Mouse (Mus musculus) hindbrain, embryonic 11.5 days (tissue): ENCODE data around the gene Mettl17. TPM values are rescaled to one million over a fixed set of nuclear protein-coding genes. Genes with fewer than 3 reads are reported as not detected.
A peak's percentile ranks its signal among the peaks of the same experiment; 100 is the strongest.
"Not testable (repeated sequence)": the region's sequence is repeated elsewhere in the genome, so short reads cannot be mapped to it uniquely, and the experiment has no call there.

Experiments
- ATAC-seq: fragments of 200-750 bp; cut with Nextera tagmentation; 2 replicates; pipeline ENCODE4 v1.8.0; 2017; ENCODE audit warnings: mild to moderate bottlenecking, moderate TSS enrichment, moderate library complexity; ENCODE audit not compliant: low FRiP score
- DNase-seq: peaks from one replicate; pipeline ENCODE4 v3.0.0-alpha.2; 2015; ENCODE audit warnings: low spot score
- H3K27ac ChIP-seq: fragments of 300-500 bp; sonication (generic); 2 replicates; pipeline ENCODE4 v1.5.1; 2014; ENCODE audit warnings: mild to moderate bottlenecking, low read depth, low read length
- H3K27me3 ChIP-seq: fragments of 300-500 bp; sonication (generic); 2 replicates; pipeline ENCODE4 v1.6.1; 2014; ENCODE audit warnings: mild to moderate bottlenecking, low read length, moderate library complexity, mixed read lengths; ENCODE audit not compliant: control insufficient read depth, insufficient read depth
- H3K36me3 ChIP-seq: fragments of 300-500 bp; sonication (generic); 2 replicates; pipeline ENCODE4 v1.6.1; 2014; ENCODE audit warnings: mild to moderate bottlenecking, low read length, moderate library complexity, mixed read lengths; ENCODE audit not compliant: control insufficient read depth, insufficient read depth
- H3K4me1 ChIP-seq: fragments of 300-500 bp; sonication (generic); replicated peaks from 2 replicates; pipeline ENCODE4 v1.6.1; 2014; ENCODE audit warnings: low read length, mixed read lengths; ENCODE audit not compliant: control insufficient read depth, insufficient read depth
- H3K4me2 ChIP-seq: fragments of 300-500 bp; sonication (generic); replicated peaks from 2 replicates; pipeline ENCODE4 v1.6.1; 2014; ENCODE audit warnings: mild to moderate bottlenecking, low read depth, low read length
- H3K4me3 ChIP-seq: fragments of 300-500 bp; sonication (generic); 2 replicates; pipeline ENCODE4 v1.5.1; 2014; ENCODE audit warnings: low read depth, low read length
- H3K9ac ChIP-seq: fragments of 300-500 bp; sonication (generic); 2 replicates; pipeline ENCODE4 v1.6.1; 2014; ENCODE audit warnings: low read depth, low read length
- H3K9me3 ChIP-seq: fragments of 300-500 bp; sonication (generic); 2 replicates; pipeline ENCODE4 v1.6.1; 2016; ENCODE audit warnings: low read length; ENCODE audit not compliant: control insufficient read depth
- WGBS: fragments of 180-500 bp; shearing (Covaris S2); extraction: QIAGEN DNeasy Blood & Tissue Kit; methylation state at CpG from one replicate; pipeline ENCODE4 v1.1.7; 2014; 5-methylcytosine and 5-hydroxymethylcytosine counted together
- polyA plus RNA-seq: library from polyadenylated mRNA; unstranded; fragments of >200 nt; fragmentation: Nextera tagmentation; extraction: Ambion mirVana; gene quantifications from 2 replicates; pipeline ENCODE4 v1.2.1, GENCODE M21; 2014

Mettl17 gene
- 49.0 and 52.8 TPM in 2 replicates for polyA plus RNA-seq

GRCm38 (mm10) chr14:51884598-51885331 lies at the start of gene Mettl17:
Gene Mettl17 (plus strand): TSS chr14:51884842.
- DNase-seq: peak; percentile 98
- Histone ChIP-seq H3K4me1 (no peaks in the 10 kb centered on the region; the same call in 1 of the 2 replicates), H3K4me3 (peak within 1 kb of the TSS; percentile 70), H3K4me2 (peak within 1 kb of the TSS; percentile 79), H3K9ac (peak within 1 kb of the TSS; percentile 76), H3K9me3 (no peaks in the 10 kb centered on the region), H3K27ac (peak within 1 kb of the TSS; percentile 70), H3K36me3 (peaks cover 2% of the 10 kb centered on the region; the same call in 1 of the 2 replicates), H3K27me3 (no peaks in the 10 kb centered on the region)
- WGBS: under 1% methylated on average over 42 of the region's 43 CpGs
- peak; percentile 97 for ATAC-seq

- H3K4me2 ChIP-seq, DNase-seq, H3K9me3 ChIP-seq, H3K27ac ChIP-seq, H3K27me3 ChIP-seq, ATAC-seq, H3K4me3 ChIP-seq, H3K9ac ChIP-seq, H3K36me3 ChIP-seq, H3K4me1 ChIP-seq: not testable (repeated sequence)
- 19% methylated on average over 2 of the region's 2 CpGs for WGBS
Measured at GRCm38 (mm10) chr14:51838480-51838879, 46.2 kb upstream of the Mettl17 start.

- H3K9ac ChIP-seq: no peak overlapping the region
- H3K4me1 ChIP-seq: no peaks in the 10 kb centered on the region
- no peaks in the 10 kb centered on the region for H3K27me3 ChIP-seq
- no peaks in the 10 kb centered on the region for H3K9me3 ChIP-seq
- DNase-seq (no peak), ATAC-seq (no peak)
- H3K27ac ChIP-seq: no peak overlapping the region
- H3K4me3 ChIP-seq: no peak overlapping the region
- WGBS: 78% methylated on average over 1 of the region's 1 CpGs
- H3K36me3 ChIP-seq: no peaks in the 10 kb centered on the region
- H3K4me2 ChIP-seq: no peak overlapping the region
Measured at GRCm38 (mm10) chr14:51842250-51842649, 42.4 kb upstream of the Mettl17 start.

GRCm38 (mm10) chr14:51842781-51843180 lies 41.9 kb upstream of the Mettl17 start:
- Histone ChIP-seq H3K4me3 (no peak overlapping the region), H3K27me3 (no peaks in the 10 kb centered on the region), H3K4me2 (no peak overlapping the region), H3K9me3 (no peaks in the 10 kb centered on the region), H3K36me3 (no peaks in the 10 kb centered on the region), H3K27ac (no peak overlapping the region), H3K9ac (no peak overlapping the region), H3K4me1 (no peaks in the 10 kb centered on the region)
- 95% methylated on average over 2 of the region's 2 CpGs for WGBS
- ATAC-seq (no peak), DNase-seq (no peak)

- Histone ChIP-seq H3K9me3 (no peaks in the 10 kb centered on the region), H3K27me3 (no peaks in the 10 kb centered on the region), H3K27ac (no peak overlapping the region), H3K4me3 (no peak overlapping the region), H3K4me1 (no peaks in the 10 kb centered on the region), H3K4me2 (no peak overlapping the region), H3K36me3 (no peaks in the 10 kb centered on the region), H3K9ac (no peak overlapping the region)
- ATAC-seq (no peak), DNase-seq (no peak)
Measured at GRCm38 (mm10) chr14:51843882-51844281, 40.8 kb upstream of the Mettl17 start.

- DNase-seq (no peak), ATAC-seq (no peak)
- 66% methylated on average over 3 of the region's 3 CpGs for WGBS
- Histone ChIP-seq H3K4me1 (no peaks in the 10 kb centered on the region), H3K27me3 (no peaks in the 10 kb centered on the region), H3K27ac (no peak overlapping the region), H3K9ac (no peak overlapping the region), H3K4me3 (no peak overlapping the region), H3K36me3 (no peaks in the 10 kb centered on the region), H3K4me2 (no peak overlapping the region), H3K9me3 (no peaks in the 10 kb centered on the region)
Measured at GRCm38 (mm10) chr14:51846566-51846965, 38.1 kb upstream of the Mettl17 start.

- not testable (repeated sequence) for ATAC-seq, H3K36me3 ChIP-seq, H3K27ac ChIP-seq, H3K4me2 ChIP-seq, H3K9ac ChIP-seq, H3K4me3 ChIP-seq, H3K4me1 ChIP-seq, H3K9me3 ChIP-seq, H3K27me3 ChIP-seq
- 53% methylated on average over 3 of the region's 3 CpGs for WGBS
- DNase-seq: peak; percentile 22
Measured at GRCm38 (mm10) chr14:51851006-51851405, 33.6 kb upstream of the Mettl17 start.

GRCm38 (mm10) chr14:51853399-51853798 lies 31.2 kb upstream of the Mettl17 start, which contains the start of gene Ear6:
Gene Ear6 (plus strand): TSS chr14:51853699.
- Histone ChIP-seq H3K27me3 (no peaks in the 10 kb centered on the region), H3K27ac (no peak within 1 kb of the TSS), H3K9me3 (no peaks in the 10 kb centered on the region), H3K9ac (no peak within 1 kb of the TSS), H3K4me3 (no peak within 1 kb of the TSS), H3K36me3 (no peaks in the 10 kb centered on the region), H3K4me2 (no peak within 1 kb of the TSS), H3K4me1 (no peaks in the 10 kb centered on the region)
- DNase-seq (no peak), ATAC-seq (no peak)

GRCm38 (mm10) chr14:51855280-51855679 lies 29.4 kb upstream of the Mettl17 start:
- not testable (repeated sequence) for DNase-seq, H3K36me3 ChIP-seq, H3K9me3 ChIP-seq, H3K9ac ChIP-seq, H3K27me3 ChIP-seq, ATAC-seq, H3K4me1 ChIP-seq, H3K4me3 ChIP-seq, H3K4me2 ChIP-seq, H3K27ac ChIP-seq
- 86% methylated on average over 7 of the region's 7 CpGs for WGBS
